Mouse (Mus musculus): Measurements from ENCODE around the gene Rfng.
"Not testable (repeated sequence)": the region's sequence is repeated elsewhere in the genome, so short reads cannot be mapped to it uniquely, and the experiment has no call there.

Gene Rfng

GRCm38 (mm10) chr11:120808010-120808409 lies 24.0 kb upstream of the Rfng start:
- DNase-seq = no peak

DNA sequence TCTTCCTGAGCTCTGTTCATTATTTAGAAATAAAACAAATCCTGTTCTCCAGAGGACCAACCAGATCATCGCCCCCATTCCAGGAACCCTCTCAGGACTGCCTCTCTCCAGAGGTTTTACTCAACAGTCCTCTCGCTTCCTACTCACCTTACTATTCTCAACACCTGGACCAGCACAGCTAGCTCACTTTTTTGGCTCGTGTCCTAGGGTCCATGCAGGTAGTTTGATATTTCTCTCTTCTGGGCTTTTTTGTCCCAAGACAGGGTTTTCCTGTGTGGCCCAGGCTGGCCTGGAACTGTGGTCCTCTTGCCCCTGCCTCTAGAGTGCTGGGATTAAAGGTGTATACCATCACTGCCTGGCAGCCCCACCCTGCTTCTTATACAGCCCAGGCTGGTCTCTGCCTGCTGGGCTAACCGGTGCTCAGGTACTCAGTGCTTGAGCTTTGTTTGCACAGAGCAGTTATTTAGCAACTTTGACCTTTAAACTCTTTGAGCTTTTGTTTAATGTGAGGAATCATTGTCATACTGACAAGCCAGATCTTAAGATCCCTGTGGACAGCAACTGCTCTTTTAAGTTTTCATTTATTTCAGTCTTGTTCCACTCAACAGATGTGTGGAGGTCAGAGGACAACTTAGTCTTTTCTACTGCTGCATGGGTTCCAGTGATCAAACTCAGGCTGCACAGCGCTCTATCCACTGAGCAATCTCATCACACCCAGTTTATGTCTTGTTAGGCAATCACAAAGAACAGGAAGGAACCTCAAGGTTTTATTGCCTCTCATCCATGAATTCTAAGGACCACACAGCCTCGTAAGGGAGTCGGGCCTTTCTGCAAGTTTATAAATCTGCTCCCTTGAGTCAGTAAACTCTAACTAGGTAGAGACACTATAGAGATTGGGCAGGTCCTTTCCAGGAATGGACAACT lies 21.6 kb upstream of the Rfng start:
- no peak for DNase-seq

- DNase-seq = no peak
Measured at GRCm38 (mm10) chr11:120804769-120805168, 20.8 kb upstream of the Rfng start.

- no peak for DNase-seq
Measured at GRCm38 (mm10) chr11:120804274-120804673, 20.3 kb upstream of the Rfng start.

DNA sequence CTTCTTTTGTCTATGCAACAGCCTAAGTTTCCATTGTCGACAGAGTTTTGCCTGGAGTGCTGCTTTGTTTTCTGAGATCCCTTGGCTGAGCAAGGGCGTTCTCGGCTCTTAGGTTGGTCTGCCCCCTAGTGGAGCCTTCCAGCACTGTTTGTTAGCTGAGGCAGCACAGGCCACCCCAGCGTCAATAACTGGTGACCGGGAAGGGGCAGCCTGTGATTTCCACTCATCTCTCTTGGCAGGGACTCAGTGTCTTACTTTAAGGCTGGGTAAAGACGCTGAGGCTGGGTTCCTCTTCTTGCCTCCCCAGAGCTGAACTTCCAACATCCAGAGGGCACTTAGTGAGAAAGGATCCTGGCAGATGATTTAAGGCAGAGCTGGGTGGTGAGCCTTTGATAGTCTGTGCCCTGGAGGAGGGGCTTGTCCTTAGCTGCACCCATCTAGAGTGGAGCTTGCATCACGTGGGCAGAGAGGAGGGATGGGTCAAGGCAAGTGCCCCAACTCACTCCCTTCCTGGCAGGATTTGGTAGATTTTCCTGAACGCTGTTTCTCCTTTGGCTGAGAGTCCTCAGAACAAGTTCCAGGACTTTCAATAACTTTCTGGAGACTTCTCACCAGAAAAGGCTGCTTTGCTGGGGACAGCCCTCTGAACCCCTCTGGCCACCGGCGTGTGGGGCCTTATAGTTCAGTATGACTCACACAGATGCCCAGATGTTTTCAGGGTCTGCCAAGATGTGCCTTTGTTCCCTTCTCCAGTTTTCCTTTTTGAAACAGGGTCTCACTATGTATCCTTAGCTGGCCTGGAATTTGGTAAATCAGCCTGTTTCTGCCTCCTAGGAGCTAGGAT lies 16.3 kb upstream of the Rfng start:
- peak; percentile 95 for DNase-seq

DNA sequence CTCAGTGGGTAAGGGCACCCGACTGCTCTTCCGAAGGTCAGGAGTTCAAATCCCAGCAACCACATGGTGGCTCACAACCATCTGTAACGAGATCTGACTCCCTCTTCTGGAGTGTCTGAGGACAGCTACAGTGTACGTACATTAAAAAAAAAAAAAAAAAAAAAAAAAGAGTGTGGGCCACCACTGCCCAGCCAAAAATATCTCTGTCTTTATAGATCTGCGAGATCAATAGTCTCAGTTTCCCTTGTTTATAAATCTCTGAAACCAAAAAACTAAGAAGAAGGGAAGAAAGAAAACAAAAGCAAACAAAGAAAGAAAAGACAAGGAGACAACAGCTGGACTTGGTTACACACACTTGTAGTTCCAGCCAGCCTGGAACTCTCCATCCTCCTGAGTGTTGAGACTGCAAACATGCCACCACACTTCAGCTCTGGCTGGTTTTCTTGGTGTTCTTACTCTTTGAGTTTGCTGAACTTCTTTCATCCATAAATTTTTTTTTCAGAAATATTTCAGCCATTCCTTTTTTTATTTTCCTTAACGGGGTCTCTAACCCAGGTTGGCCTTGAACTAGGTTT lies 15.4 kb upstream of the Rfng start:
- DNase-seq = peak; percentile 64

- DNase-seq = peak; percentile 28
Measured at GRCm38 (mm10) chr11:120798244-120798643, 14.2 kb upstream of the Rfng start.

DNA sequence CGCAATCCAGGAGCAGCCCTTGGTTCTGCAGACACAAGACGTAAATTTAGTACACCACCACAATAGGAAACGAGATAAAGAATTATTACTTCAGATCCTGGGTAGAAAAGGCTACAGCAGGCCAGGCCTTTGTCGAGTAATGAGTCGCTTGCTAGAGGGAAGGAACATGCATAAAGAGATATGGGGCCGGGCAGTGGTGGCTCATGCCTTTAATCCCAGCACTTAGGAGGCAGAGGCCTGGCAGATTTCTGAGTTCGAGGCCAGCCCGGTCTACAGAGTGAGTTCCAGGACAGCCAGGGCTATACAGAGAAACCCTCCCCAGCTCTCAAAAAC lies 12.6 kb upstream of the Rfng start:
- no peak for DNase-seq

GRCm38 (mm10) chr11:120795756-120796613 lies 12.0 kb upstream of the Rfng start, which contains the start of gene Dus1l:
Gene Dus1l (minus strand): TSS chr11:120796403.
- DNase-seq = peak; percentile 97

DNA sequence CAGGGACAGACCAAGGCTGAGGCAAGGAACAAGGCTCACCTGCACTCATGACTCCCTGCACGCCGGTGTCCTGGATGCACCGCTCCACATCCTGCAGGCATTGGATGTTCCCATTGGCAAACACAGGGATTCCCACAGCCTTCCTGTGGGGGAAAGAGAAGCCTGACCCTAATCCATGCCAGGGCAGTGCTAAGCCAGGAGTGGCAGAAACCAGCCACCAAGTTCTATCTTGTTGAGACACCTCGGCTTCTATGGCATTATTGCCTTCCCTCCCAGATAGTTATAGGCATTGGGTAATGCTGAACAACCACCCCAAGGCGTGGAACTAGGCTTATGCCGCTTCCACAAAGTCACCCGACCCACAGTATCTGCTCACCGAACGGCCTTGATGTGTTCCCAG lies 8.6 kb upstream of the Rfng start:
- DNase-seq = no peak

DNA sequence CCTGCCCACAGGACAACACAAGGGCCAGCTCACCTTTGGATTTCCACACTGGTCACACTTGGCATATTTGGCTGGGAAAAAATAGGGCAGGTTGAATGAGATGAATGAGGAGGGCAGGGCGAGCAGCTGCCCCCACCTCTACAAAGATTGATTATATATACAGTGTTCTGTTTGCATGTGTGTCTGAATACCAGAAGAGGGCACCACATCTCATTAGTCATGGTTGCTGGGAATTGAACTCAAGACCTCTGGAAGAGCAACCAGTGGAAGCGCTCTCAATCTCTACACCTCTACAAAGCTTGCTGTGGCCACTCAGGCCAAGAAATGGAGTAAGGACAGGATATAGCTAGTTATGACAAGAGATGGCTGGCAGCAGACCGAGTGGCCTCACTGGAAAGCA lies 5.8 kb upstream of the Rfng start:
- DNase-seq = no peak

DNA sequence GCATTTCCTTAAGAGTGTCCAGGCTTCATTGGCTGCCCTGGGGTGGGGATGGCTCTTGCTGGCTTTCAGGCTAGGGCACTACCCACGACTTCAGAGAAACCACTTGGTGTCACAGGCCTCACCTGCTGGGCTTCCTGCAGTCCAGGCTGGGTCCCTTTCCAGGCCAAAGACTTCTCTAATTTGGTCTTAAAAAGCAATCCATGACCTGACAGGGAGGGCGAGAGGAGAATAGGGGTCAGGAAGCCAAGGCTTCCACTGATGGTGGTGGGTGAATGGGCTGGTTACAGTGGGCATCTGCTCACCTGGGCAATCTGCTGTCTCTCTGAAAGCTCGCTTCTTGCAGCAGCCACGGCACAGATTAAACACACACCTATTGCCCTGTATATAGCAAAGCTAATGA lies 5.3 kb upstream of the Rfng start:
- no peak for DNase-seq

DNA sequence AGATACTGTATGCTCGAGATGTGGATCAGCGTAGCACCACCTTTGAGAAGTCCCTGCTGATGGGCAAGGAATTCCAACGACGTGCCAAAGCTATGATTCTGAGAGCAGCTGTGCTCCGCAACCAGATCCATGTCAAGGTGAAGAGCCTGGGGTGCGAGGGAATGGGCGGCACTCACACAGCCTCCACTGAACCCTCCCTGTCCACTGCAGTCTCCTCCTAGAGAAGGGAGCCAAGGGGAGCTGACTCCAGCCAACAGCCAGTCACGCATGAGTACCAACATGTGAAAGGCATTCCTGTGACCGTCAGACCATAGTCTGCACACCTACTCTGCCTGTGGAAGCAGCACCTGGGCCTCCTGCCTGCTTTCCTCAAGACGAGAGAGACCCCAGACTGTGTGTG lies 4.5 kb upstream of the Rfng start:
- not testable (repeated sequence) for DNase-seq

DNA sequence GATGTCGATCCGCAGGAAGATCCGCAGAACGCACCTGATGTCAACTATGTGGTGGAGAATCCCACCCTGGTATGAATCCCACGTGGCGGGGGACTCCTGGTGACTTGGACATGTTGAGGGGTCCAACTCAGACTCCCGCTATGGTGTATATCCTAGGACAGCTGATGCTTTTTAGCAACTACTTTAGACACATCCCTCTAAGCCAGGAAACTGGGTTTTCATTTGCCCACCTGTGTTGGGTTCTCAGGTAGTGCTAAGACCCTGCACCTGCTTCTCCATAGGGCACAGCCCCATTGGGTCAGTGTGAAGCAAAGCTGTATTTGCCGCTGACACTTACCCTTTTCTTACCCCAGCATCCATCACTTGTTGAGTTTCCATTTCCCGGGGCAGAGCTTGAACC lies 1.1 kb upstream of the Rfng start:
- no peak for DNase-seq

GRCm38 (mm10) chr11:120783426-120784063 lies 462 bp downstream of the Rfng start:
- DNase-seq = no peak

DNA sequence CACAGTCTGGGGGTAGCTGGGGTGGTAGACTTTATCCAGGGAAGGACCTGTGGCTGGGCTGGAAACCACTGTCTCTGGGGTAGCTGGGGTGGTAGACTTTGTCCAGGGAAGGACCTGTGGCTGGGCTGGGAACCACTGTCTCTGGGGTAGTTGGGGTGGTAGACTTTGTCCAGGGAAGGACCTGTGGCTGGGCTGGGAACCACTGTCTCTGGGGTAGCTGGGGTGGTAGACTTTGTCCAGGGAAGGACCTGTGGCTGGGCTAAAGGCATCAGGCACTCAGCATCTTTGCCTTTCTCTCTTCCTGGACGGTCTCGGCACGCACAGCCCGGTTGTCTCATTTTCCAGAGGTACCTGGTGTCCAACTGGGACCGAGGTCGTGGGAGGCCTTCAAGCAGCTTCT lies 2.6 kb downstream of the Rfng start:
- DNase-seq = not testable (repeated sequence)

DNA sequence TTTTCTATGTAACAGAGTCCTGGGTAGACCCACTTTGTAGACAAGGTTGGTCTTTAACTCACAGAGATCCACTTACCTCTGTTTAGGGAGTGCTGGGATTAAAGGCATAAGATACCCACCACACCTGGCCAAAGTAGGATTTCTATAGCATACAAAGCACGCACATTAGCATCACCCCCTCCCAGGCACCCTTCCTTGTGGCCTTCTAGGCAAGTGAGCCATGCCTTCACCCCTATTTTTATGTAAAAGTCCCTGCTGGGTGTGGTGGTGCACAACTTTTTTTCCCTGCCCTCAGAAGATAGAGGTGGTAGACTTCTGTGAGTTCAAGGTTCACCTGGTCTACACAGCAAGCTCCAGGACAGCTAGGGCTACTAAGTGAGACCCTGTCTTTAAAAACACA lies 4.1 kb downstream of the Rfng start:
- DNase-seq = no peak

DNA sequence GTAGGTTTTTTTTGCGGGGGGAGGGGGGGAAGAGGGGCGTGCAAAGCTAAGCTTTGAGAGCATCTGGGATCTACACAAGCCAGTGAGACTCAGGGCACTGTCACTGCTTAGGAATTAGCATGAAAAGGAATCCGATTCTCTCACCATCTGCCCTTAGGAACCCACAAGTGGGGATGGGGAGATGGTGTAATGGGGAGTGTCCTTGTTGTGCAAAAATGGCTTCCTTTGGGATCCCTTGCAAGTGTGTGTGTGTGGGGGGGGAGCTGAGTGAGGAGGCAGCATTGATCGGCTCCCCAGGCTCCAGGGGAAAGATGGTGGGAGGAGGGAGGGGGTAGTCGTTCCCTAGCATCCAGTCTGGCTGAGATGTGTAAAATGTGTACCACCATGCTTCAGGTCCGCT lies 6.9 kb downstream of the Rfng start:
- no peak for DNase-seq

DNA sequence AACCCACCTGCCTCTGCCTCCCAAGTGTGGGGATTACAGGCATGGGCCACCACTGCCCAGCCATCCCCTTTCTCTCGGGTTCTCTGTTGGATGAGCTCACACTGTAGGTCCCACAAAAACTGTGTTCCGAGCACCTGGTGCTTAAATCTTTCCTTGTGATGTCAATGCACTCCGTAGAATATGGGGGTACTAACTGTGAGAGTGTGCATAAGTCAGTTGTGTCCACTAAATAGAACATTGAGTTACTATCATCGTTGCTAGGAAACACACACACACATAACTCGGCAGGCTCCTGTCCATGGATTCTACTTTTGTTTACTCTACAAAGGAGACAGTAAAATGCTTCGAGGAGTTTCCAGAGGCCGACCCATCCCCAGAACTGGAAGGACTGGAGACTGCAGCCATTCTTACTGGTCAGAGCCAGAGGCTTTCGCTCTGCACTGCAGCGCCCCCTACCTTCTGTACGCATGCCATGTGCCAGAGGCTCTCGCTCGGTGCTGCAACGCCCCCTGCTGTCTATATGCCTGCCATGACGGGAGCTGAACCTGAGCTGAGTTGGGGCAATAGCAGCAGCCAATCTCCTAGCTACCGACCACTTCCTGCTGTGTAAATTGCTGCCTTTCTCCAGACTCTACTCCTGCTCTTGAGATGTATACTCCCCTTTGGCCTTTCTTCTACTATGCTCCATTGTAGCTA lies 8.1 kb downstream of the Rfng start:
- DNase-seq = peak; percentile 96

GRCm38 (mm10) chr11:120773463-120774190 lies 10.4 kb downstream of the Rfng start:
- DNase-seq = no peak

- no peak for DNase-seq
Measured at GRCm38 (mm10) chr11:120772749-120773148, 11.3 kb downstream of the Rfng start.
